Mouse (Mus musculus) cerebellum, adult 9-10 months (tissue): Measurements from ENCODE around the gene Lgi4.

ENCODE experiments used
- DNase-seq: peaks from one replicate; pipeline ENCODE4 v3.0.0; 2022

Lgi4 gene

DNA sequence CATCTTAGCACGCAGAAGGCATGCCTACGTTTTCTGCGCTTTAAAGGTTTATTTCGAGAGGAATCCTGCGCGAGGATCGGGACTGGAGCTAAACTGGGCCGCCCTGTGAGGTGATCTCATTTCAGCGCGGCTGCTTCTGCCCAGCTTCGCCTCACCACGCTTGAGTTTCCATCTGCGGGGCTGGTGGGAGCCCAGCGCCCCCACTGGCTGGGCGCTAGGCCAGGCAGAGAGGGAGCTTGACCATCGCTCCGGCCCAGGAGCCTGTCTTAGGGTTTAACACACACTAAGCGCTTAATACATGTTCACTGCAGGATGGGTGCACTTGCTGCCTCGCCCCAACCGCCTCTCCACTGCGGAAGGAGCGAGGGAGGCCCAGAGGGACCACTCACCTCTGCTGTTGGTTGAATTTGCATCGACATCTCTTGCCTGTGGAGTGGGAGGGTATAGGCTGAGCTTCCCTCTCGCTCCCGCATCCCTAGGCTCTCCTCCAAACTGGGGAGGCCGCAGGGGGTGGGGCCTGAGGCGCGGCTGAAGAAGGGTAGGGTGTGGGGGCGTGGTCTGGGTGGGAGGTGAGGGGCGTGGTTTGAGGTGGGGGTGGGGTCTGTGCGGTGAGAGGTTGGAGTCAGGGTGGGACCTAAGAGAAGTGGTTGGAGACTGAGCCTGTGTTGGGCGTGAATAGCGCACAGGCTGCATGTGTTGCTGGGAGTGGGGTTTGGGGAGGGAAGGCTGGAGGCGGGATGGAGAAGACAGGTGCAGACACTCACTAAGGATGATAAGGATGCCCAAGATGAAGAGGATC, 6.3 kb upstream of the Lgi4 start:
- DNase-seq, result peak; percentile 89

- peak; percentile 65 for DNase-seq
Measured at GRCm38 (mm10) chr7:31053882-31054447, 5.2 kb upstream of the Lgi4 start.

- peak; percentile 45 for DNase-seq
Measured at GRCm38 (mm10) chr7:31054661-31055320, 4.4 kb upstream of the Lgi4 start.

DNA sequence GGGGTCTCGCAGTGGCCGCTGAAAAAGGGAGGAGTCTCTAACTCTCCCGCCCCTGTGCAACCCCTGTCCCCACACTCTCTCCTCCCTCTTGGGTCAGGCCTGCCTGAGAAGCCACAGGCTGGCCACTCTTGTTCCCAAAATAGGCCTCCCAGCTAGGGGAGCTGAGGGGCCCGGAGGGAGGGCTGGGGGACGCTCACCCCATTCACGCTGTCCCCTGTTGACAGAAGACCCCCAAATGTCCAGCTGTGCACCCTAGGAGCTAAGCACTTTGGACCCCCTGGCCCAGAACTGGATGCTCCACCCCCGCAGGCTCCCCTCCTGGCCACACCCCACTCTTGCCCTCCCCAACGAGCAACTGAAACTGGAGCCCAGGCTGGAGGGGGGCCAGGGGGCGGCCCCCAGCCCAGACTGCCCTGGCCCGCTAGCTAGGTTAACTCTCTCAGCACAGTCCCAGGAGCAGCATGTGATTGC, 3.8 kb upstream of the Lgi4 start:
- DNase-seq, result peak; percentile 47

DNA sequence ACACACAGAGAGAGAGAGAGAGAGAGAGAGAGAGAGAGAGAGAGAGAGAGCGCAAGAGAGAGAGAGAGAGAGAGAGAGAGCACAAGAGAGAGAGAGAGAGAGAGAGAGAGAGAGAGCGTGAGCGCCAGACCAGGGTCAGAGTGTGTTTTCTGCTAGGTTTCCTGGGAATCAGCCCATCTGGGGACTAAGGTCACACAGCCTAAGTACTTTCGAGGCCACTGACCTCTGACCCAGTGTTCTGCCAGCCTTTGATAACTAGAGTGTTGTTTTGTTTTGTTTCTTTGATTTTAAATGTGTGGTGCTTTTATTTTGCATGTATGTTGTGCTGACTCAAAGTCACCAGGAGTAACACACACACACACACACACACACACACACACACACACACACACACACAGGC, 3.3 kb upstream of the Lgi4 start:
- no peak for DNase-seq

- DNase-seq, result peak; percentile 20
Measured at GRCm38 (mm10) chr7:31056448-31056847, 2.7 kb upstream of the Lgi4 start.

- no peak for DNase-seq
Measured at GRCm38 (mm10) chr7:31057071-31057470, 2.1 kb upstream of the Lgi4 start, which contains the start of gene Fxyd1. TSS of gene Fxyd1 (minus strand) at chr7:31057199.

DNA sequence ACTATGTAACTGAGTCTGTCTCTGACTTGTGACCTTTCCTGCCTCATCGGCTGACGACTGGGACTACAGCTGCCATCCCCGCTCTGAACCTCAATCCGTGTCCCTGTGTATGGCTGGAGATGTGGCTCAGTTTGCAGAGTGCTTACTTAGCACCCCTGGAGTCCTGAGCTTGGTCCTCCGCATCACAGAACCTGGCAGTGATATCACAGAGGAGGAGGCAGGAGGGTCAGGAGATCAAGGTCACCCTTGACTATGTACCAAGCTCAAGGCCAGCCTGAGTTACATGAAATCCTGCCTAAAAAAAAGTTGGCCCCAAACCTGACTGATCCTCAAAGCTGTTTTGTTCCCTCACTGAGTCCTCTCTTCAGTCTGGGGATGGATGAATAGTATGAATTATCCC, 1.4 kb upstream of the Lgi4 start:
- DNase-seq, result peak; percentile 16

- DNase-seq, result peak; percentile 19
Measured at GRCm38 (mm10) chr7:31058211-31058610, 931 bp upstream of the Lgi4 start.

GRCm38 (mm10) chr7:31059919-31060620, 928 bp downstream of the Lgi4 start:
- peak; percentile 41 for DNase-seq

- peak; percentile 27 for DNase-seq
Measured at GRCm38 (mm10) chr7:31060621-31061010, 1.5 kb downstream of the Lgi4 start.

- no peak for DNase-seq
Measured at GRCm38 (mm10) chr7:31063074-31063560, 4.0 kb downstream of the Lgi4 start.

DNA sequence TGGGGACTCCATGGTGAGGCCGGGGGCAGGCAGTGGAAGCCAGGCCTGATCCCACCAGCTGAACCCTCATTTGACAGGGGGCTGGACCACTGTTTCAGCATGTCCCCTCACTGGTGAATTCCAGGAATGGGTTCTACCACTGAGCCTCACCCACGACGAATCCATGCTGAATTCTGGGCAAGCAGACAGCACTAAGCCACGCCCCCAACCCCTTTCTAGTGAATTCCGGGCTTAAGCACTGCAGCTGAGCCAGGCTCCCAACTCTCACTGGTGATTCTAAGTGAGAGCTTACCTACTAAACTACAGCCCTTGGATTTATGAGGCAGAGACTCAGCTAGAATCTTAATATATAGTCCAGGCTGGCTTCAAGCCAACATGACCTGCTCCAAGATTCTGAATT, 8.7 kb downstream of the Lgi4 start:
- no peak for DNase-seq

- DNase-seq, result peak; percentile 66
Measured at GRCm38 (mm10) chr7:31069491-31069890, 10.3 kb downstream of the Lgi4 start.

- DNase-seq, result peak; percentile 57
Measured at GRCm38 (mm10) chr7:31070324-31070723, 11.2 kb downstream of the Lgi4 start.

GRCm38 (mm10) chr7:31072326-31072725, 13.2 kb downstream of the Lgi4 start:
- DNase-seq, result no peak

GRCm38 (mm10) chr7:31073546-31073945, 14.4 kb downstream of the Lgi4 start:
- DNase-seq, result no peak

DNA sequence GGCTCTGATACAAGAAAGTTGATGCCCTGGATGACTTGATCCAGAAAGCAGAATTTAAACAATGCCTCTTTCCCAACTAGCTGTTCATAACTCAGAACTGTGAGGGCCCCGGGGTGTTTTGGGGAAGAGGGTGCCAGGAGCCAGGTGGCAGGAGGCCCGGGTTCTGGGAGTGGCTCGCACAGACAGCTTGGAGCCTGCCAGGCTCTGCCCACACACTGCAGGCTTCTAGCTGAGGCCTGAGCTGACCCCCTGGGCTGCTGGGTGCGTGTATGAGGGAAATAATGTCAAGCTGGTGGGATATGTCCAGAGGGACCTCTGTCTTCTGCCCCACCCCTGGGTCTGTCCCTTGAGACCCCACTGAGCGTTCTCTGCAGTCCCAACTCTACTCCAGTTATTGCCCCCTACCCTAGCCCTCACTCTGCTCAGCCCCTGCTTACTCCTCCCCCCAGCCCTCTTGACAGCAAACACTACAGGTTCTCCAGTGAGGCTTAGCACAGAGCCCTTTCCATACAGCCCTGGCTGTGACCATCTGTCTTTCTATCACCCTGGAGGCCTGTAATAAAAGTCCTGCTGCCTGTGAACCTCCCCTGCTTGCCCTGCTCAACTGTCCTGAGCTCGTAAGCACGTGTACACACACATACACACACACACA, 15.0 kb downstream of the Lgi4 start:
- DNase-seq, result no peak

- DNase-seq, result no peak
Measured at GRCm38 (mm10) chr7:31074713-31075069, 15.5 kb downstream of the Lgi4 start.

GRCm38 (mm10) chr7:31076492-31076891, 17.4 kb downstream of the Lgi4 start, which contains the start of gene Fxyd3:
TSS of gene Fxyd3 (minus strand) at chr7:31076704.
- DNase-seq, result no peak

GRCm38 (mm10) chr7:31077470-31077869, 18.3 kb downstream of the Lgi4 start:
- no peak for DNase-seq

DNA sequence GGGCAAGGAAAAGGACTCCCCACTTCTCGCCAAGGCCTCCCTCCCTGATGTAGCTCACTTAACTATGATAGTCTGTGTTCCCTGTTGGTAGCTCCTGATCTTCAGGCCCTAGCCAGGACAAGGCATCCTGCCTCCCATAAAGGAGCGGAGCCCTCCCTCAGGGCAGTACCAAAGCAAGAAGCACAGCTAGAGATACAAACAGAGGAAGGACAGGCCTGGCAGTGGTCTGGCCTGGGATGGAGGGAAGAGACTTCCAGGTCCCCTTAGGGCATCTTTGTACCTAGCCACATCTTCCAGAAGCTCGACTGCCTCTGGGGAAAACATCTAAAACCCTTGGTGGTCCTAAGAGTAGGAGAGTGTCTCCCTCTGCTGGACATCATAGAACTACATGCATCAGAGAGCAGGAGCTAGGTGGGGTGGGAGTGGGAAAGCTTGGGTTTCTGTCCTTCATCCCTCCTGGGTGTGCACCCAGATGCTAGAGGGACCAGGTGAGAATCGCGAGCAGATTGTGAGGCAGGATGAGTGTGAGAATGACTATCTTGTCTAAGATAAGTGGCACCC, 18.8 kb downstream of the Lgi4 start:
- DNase-seq, result peak; percentile 67
